Mouse (Mus musculus) yolk sac, embryonic 10.5 days (tissue): Measurements from ENCODE around the gene Gm49325.

Experiments used
- DNase-seq: peaks from one replicate; pipeline ENCODE4 v3.0.0-alpha.2; 2017; ENCODE audit warnings: low spot score

Gene Gm49325

GRCm38 (mm10) chr10:77589117-77589516 is 16.9 kb upstream of the Gm49325 start:
- DNase-seq: no peak

GRCm38 (mm10) chr10:77589749-77590148 is 16.2 kb upstream of the Gm49325 start:
- DNase-seq: no peak

- DNase-seq: peak; percentile 55
Observed at GRCm38 (mm10) chr10:77590812-77591211, 15.2 kb upstream of the Gm49325 start.

GRCm38 (mm10) chr10:77591546-77591945 is 14.5 kb upstream of the Gm49325 start:
- no peak for DNase-seq

- no peak for DNase-seq
Observed at GRCm38 (mm10) chr10:77596060-77596459, 9.9 kb upstream of the Gm49325 start.

- no peak for DNase-seq
Observed at GRCm38 (mm10) chr10:77603021-77603420, 3.0 kb upstream of the Gm49325 start.

GRCm38 (mm10) chr10:77604111-77604510 is 1.9 kb upstream of the Gm49325 start:
- DNase-seq: no peak

GRCm38 (mm10) chr10:77604958-77605357 is 1.0 kb upstream of the Gm49325 start:
- DNase-seq: no peak

GRCm38 (mm10) chr10:77605368-77605767 is 629 bp upstream of the Gm49325 start:
- DNase-seq: peak; percentile 53

- DNase-seq: no peak
Observed at GRCm38 (mm10) chr10:77606855-77607254, 858 bp downstream of the Gm49325 start.

- DNase-seq: peak; percentile 32
Observed at GRCm38 (mm10) chr10:77607441-77607840, 1.4 kb downstream of the Gm49325 start.

- no peak for DNase-seq
Observed at GRCm38 (mm10) chr10:77608589-77608988, 2.6 kb downstream of the Gm49325 start.

GRCm38 (mm10) chr10:77610221-77610961 is 4.4 kb downstream of the Gm49325 start:
- no peak for DNase-seq

- peak; percentile 61 for DNase-seq
Observed at GRCm38 (mm10) chr10:77613409-77613808, 7.4 kb downstream of the Gm49325 start.

GRCm38 (mm10) chr10:77615647-77616046 is 9.7 kb downstream of the Gm49325 start:
- DNase-seq: no peak

GRCm38 (mm10) chr10:77616166-77616565 is 10.2 kb downstream of the Gm49325 start:
- no peak for DNase-seq

- DNase-seq: no peak
Observed at GRCm38 (mm10) chr10:77616926-77617325, 10.9 kb downstream of the Gm49325 start.

- no peak for DNase-seq
Observed at GRCm38 (mm10) chr10:77621546-77621945, 15.5 kb downstream of the Gm49325 start.

GRCm38 (mm10) chr10:77622055-77622988 is 16.3 kb downstream of the Gm49325 start, which contains the start of gene Ube2g2:
Ube2g2 (plus strand) TSS chr10:77622275.
- peak; percentile 88 for DNase-seq

GRCm38 (mm10) chr10:77623069-77623492 is 17.1 kb downstream of the Gm49325 start:
- DNase-seq: no peak

GRCm38 (mm10) chr10:77623639-77624400 is 17.8 kb downstream of the Gm49325 start:
- DNase-seq: no peak

- DNase-seq: no peak
Observed at GRCm38 (mm10) chr10:77624570-77624995, 18.6 kb downstream of the Gm49325 start.
